Comparison of ENCODE assay signal across 9 mouse cellular contexts in genomic region chr1:158147525-158147924, GRCm38 (mm10).
A peak's percentile ranks its signal among the peaks of the same experiment; 100 is the strongest.
DNase-seq lines count a peak whose midpoint lies in the region; ATAC-seq and TF ChIP-seq lines count a peak whose summit lies in the region.
"Had no signal": no experiment of that assay in that cellular context is flagged by ENCODE, and none has a peak within 500 bp of the region (broad histone marks: within the 10 kb centered on the region; RNA-seq: fewer than 3 reads in every experiment).

No protein-coding gene starts in this region.

- no peak overlapping the region for H3K9ac ChIP-seq in hindbrain, embryonic 13.5 days
- H3K9ac ChIP-seq: limb, embryonic 15.5 days had no signal

- ATAC-seq in hindbrain, embryonic 13.5 days (ENCODE audit: low FRiP score), result 0 out of 2 replicates have a peak, but pooled peaks have one; percentile 61

- no peaks in the 10 kb centered on the region for H3K36me3 ChIP-seq in hindbrain, embryonic 13.5 days
- H3K36me3 ChIP-seq in thymus, adult 2 months (ENCODE audit: control insufficient read depth, insufficient read depth, low read length), result no peaks in the 10 kb centered on the region
- H3K36me3 ChIP-seq: limb, embryonic 15.5 days had no signal

- no peak for TF ChIP-seq CTCF in gastrocnemius, adult 2 months (IDR thresholded peaks at IDR 0.05)
- TF ChIP-seq CTCF in thymus, adult 2 months (IDR thresholded peaks at IDR 0.05; ENCODE audit: borderline replicate concordance, control insufficient read depth, extremely low read depth, insufficient read depth, low read length, poor library complexity), result no peak

- WGBS in hindbrain, embryonic 13.5 days, result 6% methylated on average over 3 of the region's 3 CpGs
- 63% methylated on average over 3 of the region's 3 CpGs for WGBS in thymus, adult 2 months

- no peaks in the 10 kb centered on the region for H3K9me3 ChIP-seq in hindbrain, embryonic 13.5 days
- H3K9me3 ChIP-seq: limb, embryonic 15.5 days had no signal

- peak; percentile 18 for DNase-seq in gastrocnemius, adult 2 months
- DNase-seq in gastrocnemius, adult 18-20 months (ENCODE audit: low spot score), result no peak
- peak; percentile 12 for DNase-seq in right cerebral cortex, postnatal 14 days
- no peak for DNase-seq in right cerebral cortex, adult 18-20 months
- DNase-seq in retina, postnatal 7 days (ENCODE audit: low read depth, low spot score), result peak; percentile 29
- DNase-seq in thymus, adult 2 months, result no peak
- DNase-seq in layer of hippocampus, postnatal 25 days (ENCODE audit: extremely low spot score in 1 of 2, low spot score in 1 of 2), result no peak

- no peak overlapping the region for H3K4me2 ChIP-seq in hindbrain, embryonic 13.5 days
- H3K4me2 ChIP-seq: limb, embryonic 15.5 days had no signal

- intact Hi-C loops in gastrocnemius, adult 2 months (cut with DNase I), result no loop called here

- H3K27ac ChIP-seq in gastrocnemius, adult 2 months, result no peak overlapping the region
- peak overlapping the region; percentile 10; the same call in 1 of the 2 replicates for H3K27ac ChIP-seq in hindbrain, embryonic 13.5 days
- H3K27ac ChIP-seq in thymus, adult 2 months (ENCODE audit: control insufficient read depth, insufficient read depth, low read length), result no peak overlapping the region
- H3K27ac ChIP-seq: limb, embryonic 15.5 days had no signal

- no peaks in the 10 kb centered on the region for H3K27me3 ChIP-seq in hindbrain, embryonic 13.5 days
- H3K27me3 ChIP-seq in thymus, adult 2 months (ENCODE audit: control insufficient read depth, insufficient read depth, low read length), result no peaks in the 10 kb centered on the region
- H3K27me3 ChIP-seq: limb, embryonic 15.5 days had no signal

- TF ChIP-seq POLR2A in thymus, adult 2 months (IDR thresholded peaks at IDR 0.05; ENCODE audit: control insufficient read depth, extremely low read depth, insufficient read depth, low read length, poor library complexity), result no peak

- peaks cover 7% of the 10 kb centered on the region for H3K4me1 ChIP-seq in hindbrain, embryonic 13.5 days (replicated peaks)
- no peaks in the 10 kb centered on the region for H3K4me1 ChIP-seq in thymus, adult 2 months (replicated peaks; ENCODE audit: control insufficient read depth, insufficient read depth, low read length)
- H3K4me1 ChIP-seq: limb, embryonic 15.5 days had no signal

- no peak overlapping the region for H3K4me3 ChIP-seq in gastrocnemius, adult 2 months
- no peak overlapping the region for H3K4me3 ChIP-seq in hindbrain, embryonic 13.5 days
- no peak overlapping the region for H3K4me3 ChIP-seq in thymus, adult 2 months (ENCODE audit: control insufficient read depth, insufficient read depth, low read length)
- H3K4me3 ChIP-seq: limb, embryonic 15.5 days had no signal

Comparison
In these comparisons a context has a peak if more than half of its experiments do, and no peak if none do; other contexts are left out.
1. DNase-seq: peak in gastrocnemius, adult 2 months (single experiment), right cerebral cortex, postnatal 14 days (single experiment) and retina, postnatal 7 days (single experiment); none in gastrocnemius, adult 18-20 months (single experiment), right cerebral cortex, adult 18-20 months (single experiment), thymus, adult 2 months (single experiment) and layer of hippocampus, postnatal 25 days (0 of 2).